Mouse (Mus musculus) left cerebral cortex, postnatal 25 days (tissue): ENCODE measurements around the gene Flt4. TPM values are rescaled to one million over a fixed set of nuclear protein-coding genes. Genes with fewer than 3 reads are reported as not detected.

Source experiments
- DNase-seq, 2 experiments: peaks; one replicate each; pipeline ENCODE4 v3.0.0; 2022; ENCODE audit warnings: low spot score in 2 of 2, mixed read lengths in 1 of 2
- intact Hi-C: fragments of 180-260 bp; cut with DNase I; formaldehyde crosslinking; loops from one replicate; pipeline ENCODE4 v1.15.1; 2025
- total RNA-seq, 2 experiments: library from RNA; stranded (reverse); gene quantifications; 2 replicates each; pipeline ENCODE4 v1.2.3; 2021

The Flt4 gene
- total RNA-seq, 2 experiments from 2014 or later, result 2.3 to 2.6 TPM

DNA sequence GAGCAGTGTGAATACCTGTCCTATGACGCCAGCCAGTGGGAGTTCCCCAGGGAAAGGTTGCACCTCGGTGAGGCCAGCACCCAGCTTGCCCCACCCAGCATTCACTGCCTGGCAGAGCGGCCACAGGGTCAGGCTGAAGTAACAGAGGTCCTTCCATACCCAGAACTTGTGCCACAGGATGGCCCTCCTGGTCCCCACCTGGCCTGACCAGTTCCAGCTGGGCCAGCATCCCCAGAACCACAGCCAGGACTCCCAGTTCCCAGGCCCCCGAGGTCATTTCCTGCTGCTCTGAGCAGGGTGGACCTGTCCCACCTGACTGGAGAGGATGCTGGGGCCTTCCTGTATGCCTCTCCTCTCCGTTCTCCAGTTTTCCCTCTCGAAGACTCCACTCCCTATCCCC, 26.6 kb downstream of the Flt4 start:
- no peak for DNase-seq
- intact Hi-C loops, result no loop called here

DNA sequence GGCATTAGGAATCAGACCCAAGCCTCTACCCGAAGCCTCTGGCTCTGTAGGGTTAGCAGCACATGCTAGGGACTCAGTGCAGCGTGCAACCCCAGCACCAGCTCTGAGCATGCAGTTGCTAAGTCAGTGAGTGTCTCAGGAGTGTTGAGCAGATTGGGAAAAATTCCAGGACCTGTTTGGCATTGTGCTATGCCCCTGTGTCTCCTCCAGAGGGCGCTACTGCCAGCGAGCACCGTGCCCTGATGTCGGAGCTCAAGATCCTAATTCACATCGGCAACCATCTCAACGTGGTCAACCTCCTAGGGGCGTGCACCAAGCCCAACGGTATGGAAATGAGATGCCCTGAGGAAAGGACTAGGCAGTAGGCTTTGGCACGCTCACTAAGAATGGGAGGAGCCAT, 27.4 kb downstream of the Flt4 start:
- no peak for DNase-seq
- intact Hi-C loops, result no loop called here

DNA sequence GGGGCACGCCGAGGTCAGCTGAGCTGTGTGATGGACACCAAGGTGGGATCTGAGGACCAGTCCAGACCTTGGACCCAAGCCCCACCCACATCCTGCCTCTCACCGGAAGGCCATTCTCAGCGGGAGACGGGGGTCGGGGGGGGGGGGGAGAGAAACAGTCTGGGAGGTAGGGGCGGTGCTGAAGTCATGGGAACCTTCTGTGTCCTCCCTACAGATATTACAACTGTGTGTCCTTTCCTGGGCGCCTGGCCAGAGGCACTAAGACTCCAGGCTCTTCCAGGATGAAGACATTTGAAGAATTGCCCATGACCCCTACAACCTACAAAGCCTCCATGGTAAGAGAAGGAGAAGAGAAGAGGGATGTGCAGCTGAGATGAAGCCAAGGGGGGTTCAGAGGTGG, 36.6 kb downstream of the Flt4 start:
- intact Hi-C loops, result no loop called here
- DNase-seq, result no peak

DNA sequence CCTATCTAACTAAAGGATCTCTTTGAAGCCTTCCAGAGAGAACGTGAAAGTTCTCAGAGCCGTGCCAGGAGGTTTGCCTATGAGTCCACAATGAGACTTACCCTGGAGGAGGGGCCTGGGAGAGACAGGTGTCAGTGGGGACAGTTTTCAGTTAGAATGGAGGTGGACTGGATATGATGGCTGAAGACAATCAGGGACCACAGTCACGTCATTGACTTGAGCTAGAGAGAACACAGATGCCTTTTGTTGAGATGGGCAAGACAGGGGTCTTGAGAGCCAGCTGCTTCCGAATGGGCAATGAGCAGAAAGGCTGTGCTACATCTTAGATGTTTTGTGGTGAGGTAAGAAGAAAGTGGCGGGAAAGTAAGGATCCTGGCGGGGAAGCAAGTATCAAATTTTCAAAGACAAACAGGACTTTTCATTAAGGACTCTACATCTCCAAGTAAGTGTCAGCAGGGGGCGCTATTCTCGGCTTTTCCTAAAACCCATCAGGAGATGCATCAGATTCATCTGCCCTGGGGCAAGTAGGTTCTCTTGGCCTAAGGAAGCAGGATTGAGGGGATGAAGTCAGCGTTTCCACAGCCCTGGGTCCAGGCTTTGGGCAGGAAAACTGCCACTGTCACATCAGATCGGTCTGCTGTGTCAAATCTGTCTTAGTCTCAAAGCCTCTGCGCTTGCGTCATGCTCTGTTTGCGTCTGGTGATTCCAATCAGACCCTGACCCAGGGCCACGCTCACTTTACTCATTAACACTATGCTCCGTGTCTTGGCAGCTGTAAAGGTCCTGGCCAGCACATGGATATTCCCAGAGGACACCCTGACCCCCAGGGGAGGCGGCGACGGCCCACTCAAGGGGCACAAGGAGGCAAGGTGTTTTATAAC, 41.3 kb downstream of the Flt4 start:
- intact Hi-C loops, result loop anchor here (5.0 kb wide), 2 partner anchors 217 to 307 kb away; no protein-coding TSS in a partner anchor
- DNase-seq, result no peak

DNA sequence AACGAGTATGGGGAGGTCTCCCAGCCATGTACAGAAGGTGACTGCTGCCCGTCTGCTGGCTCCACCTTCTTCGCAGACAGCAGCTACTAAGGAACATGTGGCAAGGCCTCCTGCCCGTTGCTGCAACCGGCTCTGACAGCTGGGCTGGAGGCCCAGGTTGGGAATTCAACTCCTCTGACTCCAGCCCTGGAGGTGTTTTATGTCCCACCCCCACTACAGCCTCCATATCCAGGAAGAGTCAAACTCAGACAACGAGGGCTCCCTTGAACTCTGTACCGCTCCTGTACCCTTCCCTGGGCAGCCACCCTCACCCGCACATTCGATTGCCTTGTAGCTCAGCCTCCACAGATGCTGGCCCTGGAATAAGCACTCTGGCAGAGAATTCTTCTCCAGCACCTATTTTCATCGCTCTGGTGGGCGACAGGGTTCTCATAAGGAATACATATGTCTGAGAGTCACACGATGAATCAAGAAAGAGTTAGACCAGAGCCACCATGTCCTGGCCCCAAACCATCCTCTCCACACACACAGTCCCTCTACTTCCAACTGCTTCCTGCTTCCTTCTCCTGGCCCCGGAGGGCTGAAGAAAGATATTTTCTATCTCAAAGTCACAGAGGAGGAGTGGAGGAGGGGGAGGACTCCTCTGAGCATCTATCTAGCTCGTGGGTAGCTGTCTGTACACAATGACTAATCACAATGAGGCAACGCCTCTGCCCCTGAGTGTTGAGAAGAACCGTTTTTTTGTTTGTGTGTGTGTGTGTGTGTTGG, 42.1 kb downstream of the Flt4 start:
- DNase-seq, result peak; percentile 51 to 82
- intact Hi-C loops, result loop anchor here (5.0 kb wide), 2 partner anchors 216 to 306 kb away; no protein-coding TSS in a partner anchor

DNA sequence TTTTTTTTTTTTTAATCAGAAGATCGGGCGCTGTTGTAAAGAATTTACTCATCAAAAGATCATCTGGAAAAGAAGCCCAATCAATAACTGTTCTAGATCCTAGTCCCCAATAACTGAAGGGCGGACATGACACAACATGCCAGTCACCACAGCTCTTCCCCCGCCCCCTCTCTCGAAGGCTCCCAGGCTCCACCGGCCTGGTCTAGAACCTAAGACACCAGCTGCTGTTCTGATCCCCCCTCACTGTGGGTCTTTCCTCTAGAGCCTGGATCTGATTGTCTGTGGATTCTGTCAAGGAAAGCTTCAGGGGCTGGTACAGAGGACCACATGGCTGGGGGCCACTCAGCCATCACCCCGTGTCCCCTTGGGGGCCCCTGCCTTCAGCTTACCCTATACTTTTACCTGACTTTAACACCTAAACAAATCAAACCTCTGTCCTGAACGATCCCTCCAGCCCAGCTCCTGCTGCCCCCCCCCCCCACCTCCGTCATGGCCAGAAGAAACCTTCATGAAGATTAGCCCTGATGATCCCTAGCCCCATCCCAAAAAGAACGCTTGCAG, 42.8 kb downstream of the Flt4 start:
- intact Hi-C loops, result loop anchor here (5.0 kb wide), 2 partner anchors 215 to 305 kb away; no protein-coding TSS in a partner anchor
- DNase-seq, result no peak

DNA sequence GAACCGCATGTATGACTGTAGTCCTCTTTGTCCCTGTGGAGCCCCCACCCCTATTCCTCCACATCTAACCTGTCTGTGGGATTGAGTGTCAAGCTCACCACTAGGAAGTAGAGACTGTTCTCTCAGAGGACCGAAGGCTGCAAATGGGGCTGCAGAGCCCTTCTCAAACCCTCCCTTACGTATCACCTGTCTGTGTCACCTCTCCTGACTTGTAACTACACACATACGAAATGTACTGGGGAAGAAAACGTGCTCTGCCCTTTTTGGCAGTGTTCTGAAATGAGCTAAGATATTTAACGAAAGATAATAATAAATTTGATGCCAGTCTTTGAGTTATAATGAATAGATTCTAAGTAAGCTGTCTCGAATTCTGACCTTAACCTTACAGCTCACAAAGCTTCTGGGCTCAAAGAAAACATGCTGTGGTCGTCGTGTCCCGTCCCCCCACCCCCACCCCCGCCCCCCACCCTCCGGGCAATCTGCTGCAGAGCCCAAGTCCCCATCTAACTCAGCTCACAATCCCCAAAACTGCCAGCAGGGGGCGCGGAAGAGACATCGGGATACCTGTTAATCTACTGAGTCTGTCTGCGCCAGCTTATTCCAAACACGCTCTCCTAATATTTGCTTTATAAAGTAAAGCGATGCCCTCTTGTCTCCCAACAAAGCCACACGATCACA, 43.5 kb downstream of the Flt4 start:
- intact Hi-C loops, result loop anchor here (5.0 kb wide), 2 partner anchors 215 to 305 kb away; no protein-coding TSS in a partner anchor
- DNase-seq, result peak; percentile 88 to 89

DNA sequence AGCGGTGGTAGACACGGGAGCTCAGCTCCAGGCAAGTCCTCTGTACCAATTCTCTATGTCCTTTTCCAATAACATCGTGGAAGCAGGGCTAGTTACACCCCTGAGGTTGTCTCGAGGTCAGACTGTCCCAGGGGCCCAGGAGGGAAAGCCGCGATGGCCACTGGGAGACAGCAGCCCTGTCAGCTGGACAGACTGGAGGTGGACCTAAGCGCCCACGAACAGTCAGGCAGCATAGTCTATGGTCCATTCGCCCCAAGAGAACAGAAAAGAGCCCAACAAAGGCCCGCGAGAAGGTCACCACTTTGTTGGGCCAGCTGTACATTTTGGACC, 44.0 kb downstream of the Flt4 start:
- DNase-seq, result no peak

DNA sequence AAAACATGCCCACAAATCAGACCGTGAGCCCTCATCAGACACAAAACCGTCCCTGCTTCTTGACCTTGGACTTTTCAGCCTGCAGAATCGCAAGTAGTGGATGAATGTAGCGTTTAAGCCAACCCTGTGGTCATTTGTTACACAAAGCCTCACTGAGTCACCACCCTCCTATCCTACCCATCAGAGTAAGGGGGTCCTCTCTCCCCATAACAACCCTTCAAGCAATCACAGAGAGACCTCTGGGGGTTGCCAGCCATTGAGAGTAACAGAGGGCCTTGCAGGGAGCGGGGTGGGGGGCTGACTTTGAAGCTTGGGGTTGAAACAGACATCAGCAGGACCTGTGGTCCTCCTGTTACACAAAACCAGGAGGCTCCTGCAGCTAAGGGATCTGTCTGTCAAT, 45.6 kb downstream of the Flt4 start:
- no peak for DNase-seq
- intact Hi-C loops, result loop anchor here (5.0 kb wide), 2 partner anchors 213 to 303 kb away; no protein-coding TSS in a partner anchor

More for the DNA sequence above, 44.0 kb downstream of the Flt4 start:
- intact Hi-C loops, result loop anchor here (5.0 kb wide), 2 partner anchors 214 to 304 kb away; no protein-coding TSS in a partner anchor

DNA sequence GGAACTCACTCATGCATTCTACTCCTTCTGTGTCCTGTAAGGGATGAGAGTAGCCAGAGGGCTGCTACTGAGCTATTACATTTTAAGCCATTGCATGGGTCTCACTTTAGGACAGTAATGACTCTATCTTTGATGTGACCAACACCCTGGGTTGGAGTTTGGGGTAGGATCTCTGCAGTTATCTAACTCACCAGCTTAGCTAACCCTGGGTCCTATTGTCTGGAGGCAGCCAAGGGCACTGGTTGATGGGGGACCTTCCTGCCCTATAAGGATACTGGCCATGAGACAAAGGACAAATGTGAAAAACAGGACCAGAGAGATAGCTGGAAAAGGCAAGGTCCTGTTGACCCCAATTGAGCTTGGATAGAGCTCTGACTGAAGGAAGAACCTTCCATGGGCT, 46.4 kb downstream of the Flt4 start:
- DNase-seq, result no peak
- intact Hi-C loops, result no loop called here

DNA sequence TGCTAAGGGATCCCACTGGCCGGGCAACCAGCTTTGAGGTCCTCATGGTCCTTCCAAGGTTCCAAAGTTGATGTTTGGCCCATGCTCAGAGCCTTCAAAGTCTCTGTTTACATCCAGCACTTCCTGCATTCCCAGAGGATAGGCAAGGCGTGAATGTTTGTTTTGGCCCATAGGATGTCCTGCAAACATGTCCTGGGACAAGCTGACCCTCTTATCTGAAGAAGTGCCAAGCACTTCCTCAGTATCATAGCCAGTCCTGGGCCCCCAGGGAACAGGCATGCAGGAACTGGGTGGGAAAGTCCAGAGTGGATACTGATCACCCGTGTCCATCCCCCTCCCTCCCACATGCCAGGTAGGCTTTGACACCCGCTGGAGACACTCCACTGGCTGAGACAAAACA, 49.0 kb downstream of the Flt4 start:
- no peak for DNase-seq
- intact Hi-C loops, result no loop called here

DNA sequence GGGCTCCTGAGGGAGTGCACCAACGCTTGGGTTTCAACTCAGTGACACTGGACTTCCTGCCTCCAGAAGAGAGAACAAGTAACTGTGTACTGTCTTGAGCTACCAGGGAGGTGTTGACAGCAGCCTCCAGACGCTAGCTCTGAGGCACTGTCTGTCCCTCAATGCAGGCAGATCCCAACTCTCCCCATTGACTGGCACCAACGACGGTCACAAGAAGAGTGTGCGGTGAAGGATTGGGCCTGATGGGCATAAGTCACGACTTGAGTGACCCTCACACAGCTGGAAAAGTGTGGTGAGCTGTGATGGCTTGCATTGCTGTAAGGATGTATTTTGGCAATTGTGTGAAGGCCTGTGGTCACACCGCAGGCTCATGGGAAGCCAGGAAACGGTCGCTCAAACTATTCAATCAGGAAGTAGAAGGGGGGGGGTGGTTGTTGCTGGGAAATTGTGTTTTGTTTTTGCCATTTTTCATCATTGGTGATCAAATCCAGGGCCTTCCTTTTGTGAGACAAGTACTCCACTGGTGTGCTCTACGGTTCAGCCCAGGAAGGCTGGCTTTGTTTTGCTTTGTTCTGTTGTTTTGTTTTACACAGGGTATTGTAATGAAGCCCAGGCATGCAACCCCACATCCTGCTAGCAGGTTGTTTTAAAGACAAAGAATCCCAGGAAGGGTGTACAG, 49.9 kb downstream of the Flt4 start:
- intact Hi-C loops, result no loop called here
- DNase-seq, result no peak

DNA sequence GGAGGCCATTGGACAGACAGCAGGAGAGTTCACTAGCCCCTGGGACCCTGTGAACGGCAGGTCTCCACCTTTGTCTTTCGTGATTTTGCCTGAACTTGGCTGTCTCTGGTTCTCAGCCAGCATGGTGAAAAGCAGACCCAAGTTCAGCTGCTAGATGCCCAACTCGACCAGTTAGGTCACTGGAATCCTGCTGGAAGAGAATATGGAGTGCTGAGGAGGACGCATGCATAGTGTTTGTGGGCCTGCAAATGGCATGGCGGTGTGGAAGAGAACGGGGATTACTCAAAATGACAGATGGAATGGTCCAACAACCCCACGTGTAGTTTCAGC, 50.4 kb downstream of the Flt4 start:
- intact Hi-C loops, result no loop called here
- DNase-seq, result no peak

DNA sequence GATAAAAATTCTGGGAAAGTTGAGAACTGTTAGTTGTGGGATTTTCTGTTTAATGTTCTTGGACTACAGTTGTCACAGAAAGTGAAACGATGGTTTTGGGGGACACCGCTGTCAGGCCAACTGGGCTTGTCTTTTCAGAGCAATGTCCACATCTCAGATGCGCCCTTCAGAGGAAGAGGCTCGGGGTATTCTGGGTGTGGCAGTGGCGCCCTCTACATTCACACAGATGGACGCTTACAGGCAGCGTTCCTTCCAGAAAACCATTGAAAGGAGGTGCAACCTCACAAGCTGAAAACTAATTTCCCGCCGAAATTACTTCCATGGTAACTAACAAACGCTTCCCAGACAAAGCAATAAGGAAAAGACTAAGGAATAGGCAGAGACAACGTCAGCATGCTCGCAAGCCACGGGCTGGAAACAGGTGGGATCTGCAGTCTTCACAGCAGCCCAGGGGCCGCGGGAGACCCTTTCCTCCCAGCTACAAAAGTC, 53.3 kb downstream of the Flt4 start:
- DNase-seq, result no peak
- intact Hi-C loops, result no loop called here

DNA sequence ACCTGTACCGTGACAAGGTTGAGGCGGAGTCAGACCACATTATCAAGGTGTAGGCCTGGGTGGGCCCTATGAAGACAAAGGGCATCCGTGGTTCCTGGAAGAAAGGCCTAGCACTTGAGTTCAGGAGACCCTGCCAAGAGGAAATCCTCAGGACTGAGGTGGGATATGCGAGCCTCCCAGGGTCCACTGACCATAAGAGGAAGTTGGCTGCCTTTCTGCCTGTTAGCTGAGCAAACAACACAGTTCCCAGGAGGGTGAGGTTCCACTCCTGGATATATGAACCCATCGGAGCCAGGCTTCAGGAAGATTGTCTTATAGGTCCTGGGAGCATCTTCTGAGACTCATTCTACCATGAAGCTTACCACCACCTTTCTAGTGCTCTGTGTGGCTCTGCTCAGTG, 54.2 kb downstream of the Flt4 start, which contains the start of gene Scgb3a1:
Gene Scgb3a1, plus strand, starts transcription at position 301 of the 400 bp plus-strand sequence.
- DNase-seq, result no peak
- intact Hi-C loops, result no loop called here

DNA sequence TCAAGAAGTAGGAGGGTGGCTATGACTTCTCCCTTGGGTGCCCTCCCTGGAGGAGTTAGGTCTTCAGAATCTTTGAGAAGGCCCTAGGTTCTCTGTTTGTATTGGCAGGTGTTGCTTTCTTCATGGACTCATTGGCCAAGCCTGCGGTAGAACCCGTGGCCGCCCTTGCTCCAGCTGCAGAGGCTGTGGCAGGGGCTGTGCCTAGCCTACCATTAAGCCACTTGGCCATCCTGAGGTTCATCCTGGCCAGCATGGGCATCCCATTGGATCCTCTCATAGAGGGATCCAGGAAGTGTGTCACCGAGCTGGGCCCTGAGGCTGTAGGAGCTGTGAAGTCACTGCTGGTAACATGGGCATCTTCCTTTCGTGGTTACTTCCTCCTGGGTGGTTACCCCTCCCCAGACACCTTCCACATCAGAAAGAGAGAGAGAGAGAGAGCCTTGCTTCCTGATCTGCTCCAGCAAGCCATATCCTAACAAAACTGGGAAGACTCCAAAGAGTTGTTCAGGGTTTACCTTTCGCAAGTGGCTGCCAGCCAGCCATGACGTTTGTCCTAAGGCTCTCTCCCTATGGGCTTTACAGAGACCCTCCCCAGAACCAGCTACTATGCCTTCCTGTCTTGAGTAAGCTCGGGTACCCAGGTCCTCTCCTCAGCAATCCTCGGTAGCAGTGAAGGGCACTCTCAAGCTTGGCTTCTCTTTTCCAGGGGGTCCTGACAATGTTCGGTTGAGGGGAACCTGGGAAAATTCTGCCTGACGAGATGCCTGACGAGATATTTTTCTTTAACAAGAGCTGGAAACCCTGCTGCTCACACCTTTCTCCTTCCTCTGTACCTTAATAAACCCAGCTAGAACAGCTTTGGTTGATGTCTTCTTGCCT, 55.4 kb downstream of the Flt4 start:
- DNase-seq, result no peak
- intact Hi-C loops, result no loop called here

DNA sequence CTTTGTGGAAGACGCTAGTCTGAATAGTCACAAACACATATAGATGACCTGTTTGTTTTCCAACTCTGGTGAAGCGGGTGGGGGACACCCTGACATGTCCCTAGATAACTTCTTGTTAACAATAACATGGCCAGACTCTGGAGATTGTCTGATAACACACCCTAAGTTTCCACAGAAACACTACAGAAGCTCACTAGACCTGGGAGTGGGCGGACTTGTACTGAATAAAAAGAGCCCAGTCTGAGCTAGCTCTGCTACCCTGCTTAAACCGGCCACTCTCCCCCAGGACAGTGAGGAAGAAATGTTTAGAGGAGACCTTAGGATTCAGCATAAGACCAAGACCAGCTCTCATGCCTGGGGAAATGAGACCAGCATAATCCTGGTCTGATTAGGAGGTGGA, 56.4 kb downstream of the Flt4 start:
- DNase-seq, result no peak
- intact Hi-C loops, result no loop called here

DNA sequence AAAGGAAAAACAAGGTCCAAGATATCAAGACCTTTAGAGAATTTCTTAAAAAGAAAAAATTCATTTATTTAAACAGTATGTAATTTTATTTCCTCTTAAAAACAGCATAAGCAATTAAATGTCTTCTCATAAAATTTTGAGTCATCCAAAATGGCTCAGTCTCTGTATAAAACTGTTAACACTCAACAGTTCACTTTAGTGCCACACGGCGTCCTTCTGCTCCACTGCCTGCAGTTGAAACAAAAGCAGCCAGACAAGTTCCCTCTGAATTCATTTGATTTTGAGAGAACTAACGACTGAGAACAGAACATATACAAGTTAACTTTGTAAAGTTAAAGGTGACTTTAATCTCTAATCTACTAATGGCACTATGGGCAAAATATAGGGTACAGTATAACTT, 64.4 kb downstream of the Flt4 start:
- DNase-seq, result no peak
- intact Hi-C loops, result no loop called here
